Mouse (Mus musculus) heart, postnatal 0 days (tissue): ENCODE measurements around the gene Nos1ap. TPM values are rescaled to one million over a fixed set of nuclear protein-coding genes. Genes with fewer than 3 reads are reported as not detected.

ENCODE experiments used
- ATAC-seq: fragments of 200-750 bp; cut with Nextera tagmentation; 2 replicates; pipeline ENCODE4 v1.8.0; 2017; ENCODE audit warnings: low read depth, moderate number of reproducible peaks, moderate library complexity; ENCODE audit not compliant: insufficient read depth
- DNase-seq: peaks from one replicate; pipeline ENCODE4 v3.0.0-alpha.2; 2016; ENCODE audit warnings: low spot score
- H3K27ac ChIP-seq: fragments of 300-500 bp; sonication (generic); 2 replicates; pipeline ENCODE4 v1.5.1; 2014; ENCODE audit warnings: low read depth, mild to moderate bottlenecking
- H3K27me3 ChIP-seq: fragments of 300-500 bp; sonication (generic); 2 replicates; pipeline ENCODE4 v1.6.1; 2014; ENCODE audit warnings: low read length, mixed read lengths; ENCODE audit not compliant: control insufficient read depth, insufficient read depth
- H3K36me3 ChIP-seq: fragments of 300-500 bp; sonication (generic); replicated peaks from 2 replicates; pipeline ENCODE4 v1.6.1; 2014; ENCODE audit warnings: low read length, mixed read lengths; ENCODE audit not compliant: control insufficient read depth, insufficient read depth
- H3K4me1 ChIP-seq: fragments of 300-500 bp; sonication (generic); 2 replicates; pipeline ENCODE4 v1.6.1; 2014; ENCODE audit warnings: antibody characterized with exemption; ENCODE audit not compliant: control insufficient read depth, insufficient read depth
- H3K4me2 ChIP-seq: fragments of 300-500 bp; sonication (generic); 2 replicates; pipeline ENCODE4 v1.6.1; 2014; ENCODE audit warnings: low read depth, mild to moderate bottlenecking, low read length, moderate library complexity
- H3K4me3 ChIP-seq: fragments of 300-500 bp; sonication (generic); 2 replicates; pipeline ENCODE4 v1.5.1; 2014; ENCODE audit warnings: low read depth, low read length
- H3K9ac ChIP-seq: fragments of 300-500 bp; sonication (generic); replicated peaks from 2 replicates; pipeline ENCODE4 v1.6.1; 2014; ENCODE audit warnings: low read depth, low read length, mixed read lengths
- H3K9me3 ChIP-seq: fragments of 300-500 bp; sonication (generic); replicated peaks from 2 replicates; pipeline ENCODE4 v1.6.1; 2016; ENCODE audit warnings: low read length; ENCODE audit not compliant: control insufficient read depth
- CTCF ChIP-seq: IDR thresholded peaks from 2 replicates; pipeline ENCODE4 v1.5.1; 2016; ENCODE audit warnings: antibody characterized with exemption, control low read depth, low read depth
- EP300 ChIP-seq: IDR thresholded peaks from 2 replicates; pipeline ENCODE4 v1.6.1; 2016; ENCODE audit warnings: antibody characterized with exemption, low read depth
- WGBS: fragments of 180-500 bp; shearing (Covaris S2); extraction: QIAGEN DNeasy Blood & Tissue Kit; methylation state at CpG from one replicate; pipeline ENCODE4 v1.1.7; 2014; 5-methylcytosine and 5-hydroxymethylcytosine counted together
- polyA plus RNA-seq: library from polyadenylated mRNA; unstranded; fragments of >200 nt; fragmentation: Nextera tagmentation; extraction: Ambion mirVana; gene quantifications from 2 replicates; pipeline ENCODE4 v1.2.1, GENCODE M21; 2015
- total RNA-seq: library from RNA; depleted of rRNA; stranded (reverse); fragments of >200 nt; gene quantifications from 2 replicates; pipeline ENCODE4 v1.2.3, GENCODE M21; 2014; ENCODE audit warnings: low replicate concordance

Gene Nos1ap
- total and polyA plus RNA-seq, 2 experiments from 2014 or later, result 0.99 to 10.3 TPM

GRCm38 (mm10) chr1:170588353-170588752, 1.3 kb downstream of the Nos1ap start:
- 24% methylated on average over 6 of the region's 6 CpGs for WGBS
- 0 out of 2 replicates have a peak, but pooled peaks cover 3% of the 10 kb centered on the region for H3K9me3 ChIP-seq
- peaks cover 11% of the 10 kb centered on the region for H3K36me3 ChIP-seq
- ATAC-seq (no peak), DNase-seq (no peak)
- TF ChIP-seq EP300, result no peak
- no peak for TF ChIP-seq CTCF
- H3K9ac ChIP-seq, result no peak overlapping the region
- H3K4me1 ChIP-seq, result peaks cover 9% of the 10 kb centered on the region; the same call in 1 of the 2 replicates
- H3K4me2 ChIP-seq, result peak overlapping the region; percentile 83
- H3K27me3 ChIP-seq, result no peaks in the 10 kb centered on the region
- no peak overlapping the region for H3K27ac ChIP-seq
- peak overlapping the region; percentile 64 for H3K4me3 ChIP-seq

GRCm38 (mm10) chr1:170586715-170587114, 2.9 kb downstream of the Nos1ap start:
- Histone ChIP-seq H3K36me3 (peaks cover 11% of the 10 kb centered on the region), H3K4me3 (no peak overlapping the region)
- DNase-seq, result no peak

GRCm38 (mm10) chr1:170583925-170584324, 5.7 kb downstream of the Nos1ap start:
- H3K9me3 ChIP-seq, result 0 out of 2 replicates have a peak, but pooled peaks cover 3% of the 10 kb centered on the region
- no peak overlapping the region for H3K27ac ChIP-seq
- ATAC-seq (no peak), DNase-seq (no peak)
- no peak overlapping the region for H3K9ac ChIP-seq
- H3K4me2 ChIP-seq, result no peak overlapping the region
- H3K36me3 ChIP-seq, result peaks cover 11% of the 10 kb centered on the region
- 94% methylated on average over 2 of the region's 2 CpGs for WGBS
- H3K4me3 ChIP-seq, result no peak overlapping the region
- no peaks in the 10 kb centered on the region for H3K27me3 ChIP-seq
- H3K4me1 ChIP-seq, result peaks cover 28% of the 10 kb centered on the region
- no peak for TF ChIP-seq CTCF
- no peak for TF ChIP-seq EP300

More at GRCm38 (mm10) chr1:170586715-170587114, 2.9 kb downstream of the Nos1ap start:
- Histone ChIP-seq H3K4me1 (peaks cover 14% of the 10 kb centered on the region), H3K9me3 (0 out of 2 replicates have a peak, but pooled peaks cover 3% of the 10 kb centered on the region), H3K9ac (no peak overlapping the region), H3K4me2 (no peak overlapping the region), H3K27me3 (no peaks in the 10 kb centered on the region), H3K27ac (no peak overlapping the region)
- TF ChIP-seq CTCF (peak; percentile 16; the same call in 1 of the 2 replicates), EP300 (no peak)
- WGBS, result 62% methylated on average over 6 of the region's 6 CpGs
- ATAC-seq, result no peak

- peaks cover 11% of the 10 kb centered on the region for H3K36me3 ChIP-seq
- ATAC-seq, result no peak
- H3K9me3 ChIP-seq, result 0 out of 2 replicates have a peak, but pooled peaks cover 3% of the 10 kb centered on the region
- peaks cover 18% of the 10 kb centered on the region for H3K4me1 ChIP-seq
- TF ChIP-seq CTCF, result no peak
- no peak for TF ChIP-seq EP300
- no peaks in the 10 kb centered on the region for H3K27me3 ChIP-seq
- H3K4me2 ChIP-seq, result no peak overlapping the region
- no peak overlapping the region for H3K9ac ChIP-seq
- DNase-seq, result no peak
- 76% methylated on average over 5 of the region's 5 CpGs for WGBS
- no peak overlapping the region for H3K27ac ChIP-seq
- H3K4me3 ChIP-seq, result no peak overlapping the region
Observed at GRCm38 (mm10) chr1:170582341-170582740, 7.3 kb downstream of the Nos1ap start.

DNA sequence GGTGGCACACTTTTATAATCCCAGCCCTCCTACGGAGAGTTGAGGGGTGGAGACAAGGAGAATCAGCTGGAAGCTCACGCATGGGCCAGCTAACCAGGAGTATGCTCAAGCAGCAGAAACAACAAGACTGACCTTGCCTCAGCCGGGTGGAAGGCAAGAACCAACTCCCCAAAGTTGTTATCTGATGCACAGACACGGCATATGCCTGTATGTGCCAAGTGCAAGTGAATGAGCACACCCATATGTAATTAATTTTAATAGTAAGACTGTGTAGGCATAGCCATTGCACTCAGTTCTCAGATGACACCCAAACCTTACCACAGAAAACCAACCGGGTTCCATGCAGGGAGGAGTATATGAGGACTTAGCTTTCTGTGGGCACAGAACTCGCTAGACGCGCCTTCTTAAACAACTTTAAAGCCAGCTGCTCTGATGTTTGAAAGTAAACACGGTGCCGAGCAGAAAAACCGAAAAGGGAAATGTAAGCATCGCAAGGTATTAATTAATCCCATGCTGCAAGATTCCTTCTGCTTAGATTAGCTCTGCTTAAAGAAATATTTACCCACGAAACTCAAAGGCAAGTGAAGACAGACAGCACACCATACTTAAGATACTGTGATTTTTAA, 9.1 kb downstream of the Nos1ap start:
- Histone ChIP-seq H3K9ac (no peak overlapping the region), H3K4me1 (peaks cover 18% of the 10 kb centered on the region), H3K27ac (no peak overlapping the region), H3K27me3 (no peaks in the 10 kb centered on the region), H3K36me3 (peaks cover 6% of the 10 kb centered on the region; the same call in 1 of the 2 replicates), H3K4me2 (no peak overlapping the region), H3K9me3 (0 out of 2 replicates have a peak, but pooled peaks cover 3% of the 10 kb centered on the region), H3K4me3 (no peak overlapping the region)
- no peak for TF ChIP-seq CTCF
- TF ChIP-seq EP300, result no peak
- WGBS, result 50% methylated on average over 13 of the region's 13 CpGs
- ATAC-seq, result no peak
- DNase-seq, result no peak

DNA sequence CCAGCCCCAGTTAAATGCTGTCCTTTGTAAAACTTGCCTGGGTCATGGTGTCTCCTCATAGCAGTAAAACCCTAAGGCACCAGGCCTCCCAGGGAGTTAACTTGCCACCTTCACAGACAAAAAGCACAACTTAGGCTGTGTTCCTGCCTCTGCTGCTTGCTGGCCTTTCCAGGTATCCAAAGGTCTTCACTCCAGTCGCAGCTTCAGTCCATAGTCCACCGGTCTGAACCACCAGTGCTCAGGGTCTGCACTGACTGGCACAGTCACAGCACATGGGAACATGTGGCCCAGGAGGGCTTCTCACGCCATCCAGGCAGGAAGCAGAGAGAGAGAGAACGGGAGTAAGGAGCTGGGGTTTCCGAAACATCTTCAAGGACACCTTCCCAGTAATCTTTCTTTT, 10.2 kb downstream of the Nos1ap start:
- ATAC-seq, result no peak
- DNase-seq, result no peak
- no peak for TF ChIP-seq EP300
- TF ChIP-seq CTCF, result no peak
- Histone ChIP-seq H3K36me3 (no peaks in the 10 kb centered on the region), H3K9me3 (no peaks in the 10 kb centered on the region), H3K27ac (no peak overlapping the region), H3K4me1 (peaks cover 18% of the 10 kb centered on the region), H3K27me3 (no peaks in the 10 kb centered on the region), H3K4me2 (no peak overlapping the region), H3K4me3 (no peak overlapping the region), H3K9ac (no peak overlapping the region)
- WGBS, result 90% methylated on average over 5 of the region's 5 CpGs
